Mouse (Mus musculus): Measurements from ENCODE around the gene Mybpc3. TPM values are rescaled to one million over a fixed set of nuclear protein-coding genes. Genes with fewer than 3 reads are reported as not detected.
A peak's percentile ranks its signal among the peaks of the same experiment; 100 is the strongest.

The Mybpc3 gene
- total RNA-seq, 2 experiments from 2014 or later: 0.17 TPM; not detected in 1

GRCm38 (mm10) chr2:91162952-91163351, 45.0 kb downstream of the Mybpc3 start:
- DNase-seq (ENCODE audit: low spot score in 2 of 2): no peak

GRCm38 (mm10) chr2:91163532-91163931, 45.6 kb downstream of the Mybpc3 start:
- DNase-seq (ENCODE audit: low spot score in 2 of 2): no peak

GRCm38 (mm10) chr2:91164991-91165390, 47.0 kb downstream of the Mybpc3 start:
- no peak for DNase-seq (ENCODE audit: low spot score in 2 of 2)

GRCm38 (mm10) chr2:91167629-91168028, 49.7 kb downstream of the Mybpc3 start:
- DNase-seq (ENCODE audit: low spot score in 2 of 2): no peak

GRCm38 (mm10) chr2:91169587-91170322, 51.8 kb downstream of the Mybpc3 start:
- DNase-seq (ENCODE audit: low spot score in 2 of 2): no peak

GRCm38 (mm10) chr2:91175490-91175889, 57.5 kb downstream of the Mybpc3 start:
- DNase-seq (ENCODE audit: low spot score in 2 of 2): no peak

- DNase-seq (ENCODE audit: low spot score in 2 of 2): no peak
Measured at GRCm38 (mm10) chr2:91176234-91176633, 58.3 kb downstream of the Mybpc3 start.

GRCm38 (mm10) chr2:91179825-91180224, 61.9 kb downstream of the Mybpc3 start:
- no peak for DNase-seq (ENCODE audit: low spot score in 2 of 2)

GRCm38 (mm10) chr2:91180706-91181105, 62.8 kb downstream of the Mybpc3 start:
- DNase-seq (ENCODE audit: low spot score in 2 of 2): no peak

- DNase-seq (ENCODE audit: low spot score in 2 of 2): no peak
Measured at GRCm38 (mm10) chr2:91182016-91182404, 64.1 kb downstream of the Mybpc3 start.

GRCm38 (mm10) chr2:91182405-91183147, 64.6 kb downstream of the Mybpc3 start:
- peak in 1 of 2 experiments; percentile 57 for DNase-seq (ENCODE audit: low spot score in 2 of 2)

GRCm38 (mm10) chr2:91183148-91183513, 65.2 kb downstream of the Mybpc3 start:
- DNase-seq (ENCODE audit: low spot score in 2 of 2): peak; percentile 72 to 89

GRCm38 (mm10) chr2:91183711-91184405, 65.9 kb downstream of the Mybpc3 start, which contains the start of gene Madd:
Madd (minus strand) TSS chr2:91183837.
- no peak for DNase-seq (ENCODE audit: low spot score in 2 of 2)

Other genes with a start within 250 kb of the Mybpc3 start
- gene C1qtnf4, start 232.3 kb upstream of the Mybpc3 start, total RNA-seq (2021): 1 to 10 TPM; 5.4 to 5.6 TPM
- gene Kbtbd4, start 213.4 kb upstream of the Mybpc3 start, total RNA-seq (2021): 10 to 100 TPM; 35.6 to 37.4 TPM
- gene Ndufs3, start 213.3 kb upstream of the Mybpc3 start, total RNA-seq (2021): 100 to 1,000 TPM; 354 to 392 TPM
- 100 to 1,000 TPM in 1 of 2 experiments, 10 to 100 TPM in 1; 94.0 to 103 TPM for gene Celf1, start 177.8 kb upstream of the Mybpc3 start, total RNA-seq (2021)
- 1 to 10 TPM; 4.2 to 4.9 TPM for gene Rapsn, start 82.5 kb upstream of the Mybpc3 start, total RNA-seq (2021)
- gene Psmc3, start 64.1 kb upstream of the Mybpc3 start, total RNA-seq (2021): 100 to 1,000 TPM; 203 to 210 TPM
- gene Slc39a13, start 47.7 kb upstream of the Mybpc3 start, total RNA-seq (2021): 10 to 100 TPM; 35.7 to 42.0 TPM
- gene Spi1, start 35.8 kb upstream of the Mybpc3 start, total RNA-seq (2021): 1 to 10 TPM; 7.8 to 7.9 TPM
- gene Madd, start 65.7 kb downstream of the Mybpc3 start, total RNA-seq (2021): 10 to 100 TPM; 27.4 to 31.8 TPM
- 10 to 100 TPM; 10.3 to 11.5 TPM for gene Nr1h3, start 84.7 kb downstream of the Mybpc3 start, total RNA-seq (2021)
- 10 to 100 TPM; 47.3 TPM for gene Acp2, start 84.7 kb downstream of the Mybpc3 start, total RNA-seq (2021)
- 10 to 100 TPM; 19.1 to 19.7 TPM for gene Ddb2, start 118.8 kb downstream of the Mybpc3 start, total RNA-seq (2021)
- gene Pacsin3, start 137.8 kb downstream of the Mybpc3 start, total RNA-seq (2021): 100 to 1,000 TPM; 111 to 112 TPM
- 100 to 1,000 TPM; 112 to 119 TPM for gene Arfgap2, start 146.8 kb downstream of the Mybpc3 start, total RNA-seq (2021)